In genomic region chr12:29629875-29630538, GRCm38 (mm10) we compare ENCODE assay signal across 12 mouse cellular contexts.
DNase-seq lines count a peak whose midpoint lies in the region; ATAC-seq and TF ChIP-seq lines count a peak whose summit lies in the region.
"Had no signal": no experiment of that assay in that cellular context is flagged by ENCODE, and none has a peak within 500 bp of the region (broad histone marks: within the 10 kb centered on the region; RNA-seq: fewer than 3 reads in every experiment).

No protein-coding gene starts in this region.

- peaks cover 5% of the 10 kb centered on the region; the same call in 1 of the 2 replicates for H3K27me3 ChIP-seq in midbrain, embryonic 12.5 days
- H3K27me3 ChIP-seq in midbrain, embryonic 11.5 days (ENCODE audit: control insufficient read depth, insufficient read depth, low read length): no peaks in the 10 kb centered on the region
- no peaks in the 10 kb centered on the region for H3K27me3 ChIP-seq in hindbrain, postnatal 0 days (ENCODE audit: insufficient read depth, low read length)
- no peaks in the 10 kb centered on the region for H3K27me3 ChIP-seq in intestine, embryonic 16.5 days (replicated peaks; ENCODE audit: control insufficient read depth, insufficient read depth, low read length)

- peaks cover 27% of the 10 kb centered on the region for H3K4me1 ChIP-seq in midbrain, embryonic 12.5 days
- H3K4me1 ChIP-seq in midbrain, embryonic 11.5 days (ENCODE audit: control insufficient read depth, insufficient read depth, low read length): peaks cover 2% of the 10 kb centered on the region; the same call in 1 of the 2 replicates
- H3K4me1 ChIP-seq in hindbrain, postnatal 0 days (ENCODE audit: insufficient read depth, low read length): peaks cover 16% of the 10 kb centered on the region
- H3K4me1 ChIP-seq in intestine, embryonic 16.5 days (ENCODE audit: control insufficient read depth, insufficient read depth, low read length): no peaks in the 10 kb centered on the region

- H3K9ac ChIP-seq in midbrain, embryonic 12.5 days (replicated peaks): no peak overlapping the region
- no peak overlapping the region for H3K9ac ChIP-seq in midbrain, embryonic 11.5 days (ENCODE audit: low read length)
- 0 out of 2 replicates have a peak overlapping the region, but pooled peaks have one; percentile 24 for H3K9ac ChIP-seq in hindbrain, postnatal 0 days (replicated peaks; ENCODE audit: low read length)
- H3K9ac ChIP-seq in intestine, embryonic 16.5 days (ENCODE audit: low read depth, low read length): no peak overlapping the region
- H3K9ac ChIP-seq: liver, embryonic 14.5 days had no signal

- peak overlapping the region; percentile 71 for H3K27ac ChIP-seq in midbrain, embryonic 12.5 days (replicated peaks)
- no peak overlapping the region for H3K27ac ChIP-seq in midbrain, embryonic 11.5 days (ENCODE audit: low read depth, low read length)
- H3K27ac ChIP-seq in hindbrain, postnatal 0 days: peak overlapping the region; percentile 69
- no peak overlapping the region for H3K27ac ChIP-seq in intestine, embryonic 16.5 days (ENCODE audit: low read length)
- H3K27ac ChIP-seq: liver, embryonic 14.5 days had no signal

- no peaks in the 10 kb centered on the region for H3K36me3 ChIP-seq in midbrain, embryonic 12.5 days
- H3K36me3 ChIP-seq in midbrain, embryonic 11.5 days (ENCODE audit: control insufficient read depth, insufficient read depth, low read length): no peaks in the 10 kb centered on the region
- no peaks in the 10 kb centered on the region for H3K36me3 ChIP-seq in hindbrain, postnatal 0 days (ENCODE audit: insufficient read depth, low read length)
- H3K36me3 ChIP-seq in intestine, embryonic 16.5 days (ENCODE audit: control insufficient read depth, insufficient read depth, low read length): no peaks in the 10 kb centered on the region
- H3K36me3 ChIP-seq: G1E had no signal

- peak; percentile 20 for TF ChIP-seq CTCF in hindbrain, postnatal 0 days (IDR thresholded peaks at IDR 0.05; ENCODE audit: low read depth)

- peak; percentile 47 for ATAC-seq in midbrain, embryonic 12.5 days (ENCODE audit: low FRiP score, low read depth)
- ATAC-seq in midbrain, embryonic 11.5 days (ENCODE audit: low FRiP score): no peak
- ATAC-seq in hindbrain, postnatal 0 days: peak; percentile 65
- no peak for ATAC-seq in intestine, embryonic 16.5 days

- peak; percentile 4 to 23 for DNase-seq in adrenal gland, adult (ENCODE audit: inconsistent age in 2 of 2, low spot score in 1 of 2)
- no peak for DNase-seq in adrenal gland, adult 18-20 months (ENCODE audit: low spot score in 2 of 2)
- DNase-seq in midbrain, embryonic 11.5 days (ENCODE audit: low spot score, missing footprints): no peak
- peak; percentile 53 for DNase-seq in hindbrain, postnatal 0 days (ENCODE audit: low spot score)
- peak; percentile 23 for DNase-seq in retina, embryonic 14.5 days (ENCODE audit: low spot score)
- no peak for DNase-seq in lung, postnatal 36 days
- DNase-seq: cerebellum, adult 8-10 months had no signal

- WGBS in midbrain, embryonic 12.5 days: 68% methylated on average over 10 of the region's 10 CpGs
- 80% methylated on average over 10 of the region's 10 CpGs for WGBS in midbrain, embryonic 11.5 days
- 30% methylated on average over 10 of the region's 10 CpGs for WGBS in hindbrain, postnatal 0 days
- WGBS in intestine, embryonic 16.5 days: 79% methylated on average over 10 of the region's 10 CpGs

- H3K4me2 ChIP-seq in midbrain, embryonic 12.5 days (replicated peaks): no peak overlapping the region
- H3K4me2 ChIP-seq in midbrain, embryonic 11.5 days: no peak overlapping the region
- no peak overlapping the region for H3K4me2 ChIP-seq in hindbrain, postnatal 0 days (ENCODE audit: low read depth, low read length)
- no peak overlapping the region for H3K4me2 ChIP-seq in intestine, embryonic 16.5 days (ENCODE audit: low read depth, low read length)
- H3K4me2 ChIP-seq: heart, embryonic 11.5 days had no signal

- H3K4me3 ChIP-seq in midbrain, embryonic 12.5 days: no peak overlapping the region
- no peak overlapping the region for H3K4me3 ChIP-seq in midbrain, embryonic 11.5 days (ENCODE audit: low read depth, low read length)
- no peak overlapping the region for H3K4me3 ChIP-seq in hindbrain, postnatal 0 days (ENCODE audit: low read length)
- no peak overlapping the region for H3K4me3 ChIP-seq in intestine, embryonic 16.5 days (ENCODE audit: low read length)

- no peaks in the 10 kb centered on the region for H3K9me3 ChIP-seq in midbrain, embryonic 12.5 days
- no peaks in the 10 kb centered on the region for H3K9me3 ChIP-seq in midbrain, embryonic 11.5 days (ENCODE audit: control insufficient read depth, low read length)
- H3K9me3 ChIP-seq in hindbrain, postnatal 0 days (ENCODE audit: low read length): no peaks in the 10 kb centered on the region
- H3K9me3 ChIP-seq in intestine, embryonic 16.5 days (ENCODE audit: control insufficient read depth, low read length): no peaks in the 10 kb centered on the region

Comparison
In these comparisons a context has a peak if more than half of its experiments do, and no peak if none do; other contexts are left out.
1. DNase-seq: peak in adrenal gland, adult (2 of 2), hindbrain, postnatal 0 days (single experiment) and retina, embryonic 14.5 days (single experiment); none in adrenal gland, adult 18-20 months (0 of 2), midbrain, embryonic 11.5 days (single experiment) and lung, postnatal 36 days (single experiment).
2. ATAC-seq: peak in midbrain, embryonic 12.5 days (single experiment) and hindbrain, postnatal 0 days (single experiment); none in midbrain, embryonic 11.5 days (single experiment) and intestine, embryonic 16.5 days (single experiment).
3. H3K27ac ChIP-seq: peak in midbrain, embryonic 12.5 days (single experiment) and hindbrain, postnatal 0 days (single experiment); none in midbrain, embryonic 11.5 days (single experiment) and intestine, embryonic 16.5 days (single experiment).